Mouse (Mus musculus): ENCODE measurements at regions not wholly inside any gene's neighbourhood (a gene's known extent, or its start where the extent isn't known, plus 50 kb on each side); places are given as distances from the start of the nearest gene placed in this dataset.

DNA sequence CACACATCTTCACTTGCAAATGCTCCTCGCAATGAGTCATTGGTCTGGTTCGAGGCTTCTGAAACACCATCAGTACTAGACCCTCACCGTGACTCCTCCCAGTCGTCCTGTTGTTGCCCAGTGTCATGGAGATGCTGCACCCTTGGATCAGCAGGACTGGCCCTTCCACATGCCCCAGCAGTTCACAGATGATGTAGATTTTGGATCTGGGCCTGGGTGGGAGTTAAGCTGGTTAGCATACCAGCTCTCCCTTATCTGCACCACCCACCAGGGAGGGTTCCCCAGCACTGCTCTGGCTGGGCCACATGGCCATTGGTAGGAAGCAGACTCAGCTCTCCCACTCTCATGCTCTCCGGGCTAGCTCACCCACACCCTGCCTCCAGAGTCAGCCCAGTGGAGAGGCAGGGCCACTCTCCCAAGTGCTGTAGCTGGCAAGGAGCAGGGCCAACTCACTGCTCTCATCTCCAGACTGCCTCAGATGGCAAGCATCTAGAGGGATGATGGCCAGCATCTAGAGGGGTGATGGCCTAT, 60.8 kb upstream of the Thy1 start:
- no peak for DNase-seq

GRCm38 (mm10) chr9:43983220-43983619, 60.0 kb upstream of the Thy1 start:
- no peak for DNase-seq

- peak; percentile 78 to 79 for DNase-seq
Observed at GRCm38 (mm10) chr9:43984181-43985062, 58.8 kb upstream of the Thy1 start.

DNA sequence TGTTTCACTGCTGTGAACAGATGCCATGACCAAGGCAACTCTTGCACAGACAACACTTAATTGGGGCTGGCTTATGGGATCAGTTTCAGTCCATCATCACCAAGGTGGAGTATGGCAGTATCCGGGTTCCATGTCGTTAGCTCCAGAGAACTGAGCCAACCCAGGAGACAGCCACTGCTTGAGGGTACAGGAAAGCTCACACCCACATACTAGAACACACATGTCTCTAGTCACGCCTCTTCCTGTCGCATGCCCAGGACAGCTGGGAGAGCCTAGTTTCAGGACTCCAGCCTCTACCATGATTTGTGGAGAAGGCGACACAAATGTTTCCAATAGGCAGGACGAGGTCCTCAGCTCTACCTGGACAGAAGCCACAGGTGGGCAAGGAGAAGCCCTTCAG, 55.2 kb upstream of the Thy1 start:
- DNase-seq = no peak

DNA sequence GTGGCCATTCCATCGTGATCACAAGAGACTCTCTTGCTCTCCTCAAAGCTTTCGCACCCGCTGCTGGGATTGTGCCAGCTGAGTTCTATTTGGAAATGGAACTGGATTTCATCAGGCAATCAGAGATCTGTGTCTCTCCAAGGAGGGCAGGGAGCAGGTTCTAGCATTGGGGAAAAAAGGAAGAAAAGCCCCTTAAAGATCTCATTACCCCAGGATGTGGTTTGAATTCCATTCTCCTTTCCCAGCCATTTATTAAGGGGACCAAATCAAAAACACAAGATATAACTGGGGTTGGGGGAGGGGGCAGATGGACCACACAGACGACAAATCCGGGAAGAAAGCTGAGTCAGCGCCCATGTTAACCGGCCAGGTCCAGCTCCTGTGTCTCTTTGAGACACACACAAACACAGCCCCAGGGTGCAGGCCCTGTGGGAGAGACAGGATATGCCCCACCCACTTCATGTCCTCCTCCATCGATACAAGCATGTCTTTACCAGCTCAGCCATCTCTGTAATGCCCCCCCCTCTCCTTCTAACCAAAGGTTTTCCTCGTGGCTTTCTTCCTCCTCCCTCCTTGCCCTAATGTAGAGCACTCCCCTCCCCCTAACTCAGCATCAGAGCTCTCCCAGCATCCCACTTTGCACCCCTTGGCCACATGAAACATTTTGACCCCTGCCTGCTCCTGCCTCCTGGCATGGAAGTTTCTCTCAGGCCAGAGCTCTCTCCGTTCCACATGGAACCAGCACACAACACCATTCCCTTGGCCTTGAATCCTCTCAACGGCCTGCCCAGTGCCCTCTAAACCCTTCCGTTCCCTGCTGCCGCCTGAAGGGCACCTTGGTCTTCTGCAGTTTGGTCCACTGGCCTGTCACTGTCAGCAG, 54.0 kb upstream of the Thy1 start:
- DNase-seq = no peak

GRCm38 (mm10) chr9:43990124-43990523, 53.1 kb upstream of the Thy1 start:
- DNase-seq = no peak

GRCm38 (mm10) chr9:43993221-43993976, 49.8 kb upstream of the Thy1 start:
- DNase-seq = no peak

Data from B cell, adult 2 months (primary cell).